Mouse (Mus musculus) liver, embryonic 16.5 days (tissue): ENCODE data around the gene Ptpn23. TPM values are rescaled to one million over a fixed set of nuclear protein-coding genes. Genes with fewer than 3 reads are reported as not detected.
A peak's percentile ranks its signal among the peaks of the same experiment; 100 is the strongest.

ENCODE experiments used
- ATAC-seq: fragments of 200-750 bp; cut with Nextera tagmentation; 2 replicates; pipeline ENCODE4 v1.8.0; 2017; ENCODE audit warnings: low read depth, mild to moderate bottlenecking, moderate number of reproducible peaks, moderate library complexity
- H3K27ac ChIP-seq: fragments of 300-500 bp; sonication (generic); 2 replicates; pipeline ENCODE4 v1.5.1; 2014; ENCODE audit warnings: mild to moderate bottlenecking, low read length
- H3K27me3 ChIP-seq: fragments of 300-500 bp; sonication (generic); 2 replicates; pipeline ENCODE4 v1.6.1; 2014; ENCODE audit warnings: low read depth, low read length, mixed read lengths; ENCODE audit not compliant: control insufficient read depth, insufficient read depth
- H3K36me3 ChIP-seq: fragments of 300-500 bp; sonication (generic); 2 replicates; pipeline ENCODE4 v1.6.1; 2014; ENCODE audit warnings: mild to moderate bottlenecking; ENCODE audit not compliant: control insufficient read depth, insufficient read depth
- H3K4me1 ChIP-seq: fragments of 300-500 bp; sonication (generic); 2 replicates; pipeline ENCODE4 v1.6.1; 2014; ENCODE audit warnings: low read depth, low read length, mixed read lengths; ENCODE audit not compliant: control insufficient read depth
- H3K4me2 ChIP-seq: fragments of 300-500 bp; sonication (generic); 2 replicates; pipeline ENCODE4 v1.6.1; 2014; ENCODE audit warnings: low read depth, low read length, mixed read lengths
- H3K4me3 ChIP-seq: fragments of 300-500 bp; sonication (generic); 2 replicates; pipeline ENCODE4 v1.5.1; 2014; ENCODE audit warnings: low read depth, mild to moderate bottlenecking, low read length
- H3K9ac ChIP-seq: fragments of 300-500 bp; sonication (generic); 2 replicates; pipeline ENCODE4 v1.6.1; 2014; ENCODE audit warnings: low read depth, low read length
- H3K9me3 ChIP-seq: fragments of 300-500 bp; sonication (generic); replicated peaks from 2 replicates; pipeline ENCODE4 v1.6.1; 2016; ENCODE audit warnings: low read length; ENCODE audit not compliant: control insufficient read depth
- WGBS: fragments of 180-500 bp; shearing (Covaris S2); extraction: QIAGEN DNeasy Blood & Tissue Kit; methylation state at CpG from one replicate; pipeline ENCODE4 v1.1.7; 2014; ENCODE audit not compliant: insufficient replicate concordance; 5-methylcytosine and 5-hydroxymethylcytosine counted together
- polyA plus RNA-seq: library from polyadenylated mRNA; unstranded; fragments of >200 nt; fragmentation: Nextera tagmentation; extraction: Ambion mirVana; gene quantifications from 2 replicates; pipeline ENCODE4 v1.2.1, GENCODE M21; 2015

Ptpn23 gene
- polyA plus RNA-seq, 1 experiment from 2014 or later, result 4.2 TPM

- no peaks in the 10 kb centered on the region for H3K36me3 ChIP-seq
- H3K27ac ChIP-seq, result peak overlapping the region; percentile 35; the same call in 1 of the 2 replicates
- no peak overlapping the region for H3K9ac ChIP-seq
- no peaks in the 10 kb centered on the region for H3K27me3 ChIP-seq
- H3K4me2 ChIP-seq, result peak overlapping the region; percentile 28
- H3K9me3 ChIP-seq, result no peaks in the 10 kb centered on the region
- no peak overlapping the region for H3K4me3 ChIP-seq
- 63% methylated on average over 5 of the region's 5 CpGs for WGBS
- H3K4me1 ChIP-seq, result peaks cover 13% of the 10 kb centered on the region
- no peak for ATAC-seq
Measured at GRCm38 (mm10) chr9:110350188-110350587, 57.8 kb downstream of the Ptpn23 start.

- no peaks in the 10 kb centered on the region for H3K36me3 ChIP-seq
- H3K4me1 ChIP-seq, result peaks cover 13% of the 10 kb centered on the region
- ATAC-seq, result no peak
- WGBS, result 52% methylated on average over 4 of the region's 4 CpGs
- no peak overlapping the region for H3K4me2 ChIP-seq
- H3K27me3 ChIP-seq, result no peaks in the 10 kb centered on the region
- no peak overlapping the region for H3K27ac ChIP-seq
- no peak overlapping the region for H3K4me3 ChIP-seq
- H3K9me3 ChIP-seq, result no peaks in the 10 kb centered on the region
- no peak overlapping the region for H3K9ac ChIP-seq
Measured at GRCm38 (mm10) chr9:110348899-110349298, 59.1 kb downstream of the Ptpn23 start.

- 57% methylated on average over 7 of the region's 7 CpGs for WGBS
- H3K36me3 ChIP-seq, result no peaks in the 10 kb centered on the region
- H3K9me3 ChIP-seq, result no peaks in the 10 kb centered on the region
- H3K27me3 ChIP-seq, result no peaks in the 10 kb centered on the region
- H3K4me2 ChIP-seq, result peak overlapping the region; percentile 35
- ATAC-seq, result no peak
- peak overlapping the region; percentile 16; the same call in 1 of the 2 replicates for H3K9ac ChIP-seq
- H3K27ac ChIP-seq, result peak overlapping the region; percentile 16
- peaks cover 5% of the 10 kb centered on the region for H3K4me1 ChIP-seq
- peak overlapping the region; percentile 9; the same call in 1 of the 2 replicates for H3K4me3 ChIP-seq
Measured at GRCm38 (mm10) chr9:110345057-110345739, 62.8 kb downstream of the Ptpn23 start.

DNA sequence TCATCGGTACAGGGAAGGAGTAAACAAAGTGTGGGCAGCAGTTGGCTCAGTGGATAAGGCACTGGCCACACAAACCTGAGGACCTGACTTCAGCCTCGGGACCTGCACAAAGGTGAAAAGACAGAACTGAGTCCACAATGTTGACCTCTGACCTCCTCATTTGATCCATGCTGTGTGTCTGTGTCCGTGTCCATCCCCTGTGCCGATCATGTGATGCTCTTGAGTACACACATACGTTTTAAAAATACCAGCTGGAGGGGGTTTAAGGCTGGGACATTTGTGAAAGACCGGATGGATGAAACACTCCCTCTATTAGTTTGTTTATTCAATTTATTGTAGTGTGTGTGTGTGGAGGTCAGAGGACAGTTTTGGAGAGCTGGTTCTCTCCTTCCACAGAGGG, 64.2 kb downstream of the Ptpn23 start:
- peak overlapping the region; percentile 16 for H3K27ac ChIP-seq

GRCm38 (mm10) chr9:110342008-110342407, 66.0 kb downstream of the Ptpn23 start:
- no peak for ATAC-seq
- Histone ChIP-seq H3K27ac (no peak overlapping the region), H3K4me3 (no peak overlapping the region), H3K9me3 (no peaks in the 10 kb centered on the region), H3K4me2 (no peak overlapping the region), H3K9ac (no peak overlapping the region), H3K27me3 (no peaks in the 10 kb centered on the region), H3K36me3 (no peaks in the 10 kb centered on the region), H3K4me1 (peaks cover 2% of the 10 kb centered on the region)
- 57% methylated on average over 8 of the region's 8 CpGs for WGBS

More for the DNA sequence above, 64.2 kb downstream of the Ptpn23 start:
- no peak overlapping the region for H3K9ac ChIP-seq
- 51% methylated on average over 6 of the region's 6 CpGs for WGBS
- peaks cover 2% of the 10 kb centered on the region for H3K4me1 ChIP-seq
- no peaks in the 10 kb centered on the region for H3K27me3 ChIP-seq
- peak; percentile 88 for ATAC-seq
- no peaks in the 10 kb centered on the region for H3K36me3 ChIP-seq
- peak overlapping the region; percentile 35; the same call in 1 of the 2 replicates for H3K4me2 ChIP-seq
- no peaks in the 10 kb centered on the region for H3K9me3 ChIP-seq
- peak overlapping the region; percentile 9; the same call in 1 of the 2 replicates for H3K4me3 ChIP-seq

GRCm38 (mm10) chr9:110340037-110340750, 67.8 kb downstream of the Ptpn23 start:
- H3K4me1 ChIP-seq, result peaks cover 6% of the 10 kb centered on the region
- no peak overlapping the region for H3K4me3 ChIP-seq
- no peaks in the 10 kb centered on the region for H3K36me3 ChIP-seq
- H3K4me2 ChIP-seq, result no peak overlapping the region
- 57% methylated on average over 5 of the region's 5 CpGs for WGBS
- no peak overlapping the region for H3K27ac ChIP-seq
- ATAC-seq, result no peak
- no peaks in the 10 kb centered on the region for H3K27me3 ChIP-seq
- no peak overlapping the region for H3K9ac ChIP-seq
- H3K9me3 ChIP-seq, result no peaks in the 10 kb centered on the region

Other genes with a start within 250 kb of the Ptpn23 start
- 0.18 and 0.22 TPM in 2 replicates for gene Cspg5, start 164.4 kb downstream of the Ptpn23 start, polyA plus RNA-seq
- 6.0 and 6.1 TPM in 2 replicates for gene Elp6, start 103.0 kb downstream of the Ptpn23 start, polyA plus RNA-seq
- gene Scap, start 74.9 kb downstream of the Ptpn23 start, polyA plus RNA-seq, result 31.8 and 36.6 TPM in 2 replicates
- gene Ngp, start 11.5 kb upstream of the Ptpn23 start, polyA plus RNA-seq, result 551 and 721 TPM in 2 replicates
- gene Klhl18, start 68.5 kb upstream of the Ptpn23 start, polyA plus RNA-seq, result 2.1 and 2.5 TPM in 2 replicates
- gene Kif9, start 68.7 kb upstream of the Ptpn23 start, polyA plus RNA-seq, result 0.18 and 0.21 TPM in 2 replicates
- gene Setd2, start 124.4 kb upstream of the Ptpn23 start, polyA plus RNA-seq, result 9.5 and 10.0 TPM in 2 replicates
- gene Nradd, start 216.2 kb upstream of the Ptpn23 start, polyA plus RNA-seq, result 1.4 and 1.9 TPM in 2 replicates
- 1.7 and 2.8 TPM in 2 replicates for gene Nbeal2, start 245.9 kb upstream of the Ptpn23 start, polyA plus RNA-seq
- gene Ccdc12, start 248.3 kb upstream of the Ptpn23 start, polyA plus RNA-seq, result 59.5 and 60.5 TPM in 2 replicates